Mouse (Mus musculus): ENCODE measurements around the gene Atpaf2. TPM values are rescaled to one million over a fixed set of nuclear protein-coding genes. Genes with fewer than 3 reads are reported as not detected.

Gene Atpaf2
- polyA plus RNA-seq, 2 experiments from 2014 or later: 40.4 to 43.5 TPM

Other genes with a start within 250 kb of the Atpaf2 start
- 10 to 100 TPM; 20.7 to 28.6 TPM for gene Srebf1, start 195.9 kb downstream of the Atpaf2 start, polyA plus RNA-seq (2017; shearing (Covaris generic))
- 10 to 100 TPM; 29.4 to 56.3 TPM for gene Tom1l2, start 65.6 kb downstream of the Atpaf2 start, polyA plus RNA-seq (2017; shearing (Covaris generic))
- gene Drc3, start 65.1 kb downstream of the Atpaf2 start, polyA plus RNA-seq (2017; shearing (Covaris generic)): under 1 TPM; 0.23 to 0.53 TPM
- gene Gid4, start 1.3 kb downstream of the Atpaf2 start, polyA plus RNA-seq (2017; shearing (Covaris generic)): 10 to 100 TPM; 13.6 to 16.8 TPM
- 10 to 100 TPM; 51.7 to 64.6 TPM for gene Drg2, start 36.1 kb upstream of the Atpaf2 start, polyA plus RNA-seq (2017; shearing (Covaris generic))
- gene Myo15, start 50.9 kb upstream of the Atpaf2 start, polyA plus RNA-seq (2017; shearing (Covaris generic)): not detected
- gene Alkbh5, start 117.9 kb upstream of the Atpaf2 start, polyA plus RNA-seq (2017; shearing (Covaris generic)): 10 to 100 TPM; 22.1 to 38.0 TPM

All from CD4-positive, CD25-positive, alpha-beta regulatory T cell, adult 4 months (primary cell).